Mouse (Mus musculus) midbrain, embryonic 14.5 days (tissue): Measurements from ENCODE around the gene Ngrn. TPM values are rescaled to one million over a fixed set of nuclear protein-coding genes. Genes with fewer than 3 reads are reported as not detected.

Source experiments
- ATAC-seq: fragments of 200-750 bp; cut with Nextera tagmentation; 2 replicates; pipeline ENCODE4 v1.8.0; 2017; ENCODE audit warnings: moderate number of reproducible peaks, moderate library complexity; ENCODE audit not compliant: low FRiP score, low TSS enrichment
- DNase-seq: peaks from one replicate; pipeline ENCODE4 v3.0.0-alpha.2; 2015
- H3K27ac ChIP-seq: fragments of 300-500 bp; sonication (generic); replicated peaks from 2 replicates; pipeline ENCODE4 v1.5.1; 2014; ENCODE audit warnings: mild to moderate bottlenecking, low read depth, low read length, moderate library complexity
- H3K27me3 ChIP-seq: fragments of 300-500 bp; sonication (generic); 2 replicates; pipeline ENCODE4 v1.6.1; 2014; ENCODE audit warnings: low read length, control low read depth, mixed read lengths; ENCODE audit not compliant: control insufficient read depth, insufficient read depth
- H3K36me3 ChIP-seq: fragments of 300-500 bp; sonication (generic); 2 replicates; pipeline ENCODE4 v1.6.1; 2014; ENCODE audit warnings: low read length, control low read depth; ENCODE audit not compliant: control insufficient read depth, insufficient read depth
- H3K4me1 ChIP-seq: fragments of 300-500 bp; sonication (generic); 2 replicates; pipeline ENCODE4 v1.6.1; 2014; ENCODE audit warnings: mild to moderate bottlenecking, antibody characterized with exemption, low read length, control low read depth; ENCODE audit not compliant: control insufficient read depth, insufficient read depth
- H3K4me2 ChIP-seq: fragments of 300-500 bp; sonication (generic); 2 replicates; pipeline ENCODE4 v1.6.1; 2014; ENCODE audit warnings: mild to moderate bottlenecking, low read length, moderate library complexity
- H3K4me3 ChIP-seq: fragments of 300-500 bp; sonication (generic); replicated peaks from 2 replicates; pipeline ENCODE4 v1.5.1; 2014; ENCODE audit warnings: low read depth, low read length
- H3K9ac ChIP-seq: fragments of 300-500 bp; sonication (generic); replicated peaks from 2 replicates; pipeline ENCODE4 v1.6.1; 2014; ENCODE audit warnings: mild to moderate bottlenecking, low read length, moderate library complexity
- H3K9me3 ChIP-seq: fragments of 300-500 bp; sonication (generic); 2 replicates; pipeline ENCODE4 v1.6.1; 2016; ENCODE audit warnings: low read length, control low read depth, mixed read lengths; ENCODE audit not compliant: control insufficient read depth
- WGBS: fragments of 180-500 bp; shearing (Covaris S2); extraction: QIAGEN DNeasy Blood & Tissue Kit; methylation state at CpG from one replicate; pipeline ENCODE4 v1.1.7; 2014; 5-methylcytosine and 5-hydroxymethylcytosine counted together
- polyA plus RNA-seq: library from polyadenylated mRNA; unstranded; fragments of >200 nt; fragmentation: Nextera tagmentation; extraction: Ambion mirVana; gene quantifications from 2 replicates; pipeline ENCODE4 v1.2.1, GENCODE M21; 2014

Gene Ngrn
- polyA plus RNA-seq, 1 experiment from 2014 or later: 70.8 TPM

DNA sequence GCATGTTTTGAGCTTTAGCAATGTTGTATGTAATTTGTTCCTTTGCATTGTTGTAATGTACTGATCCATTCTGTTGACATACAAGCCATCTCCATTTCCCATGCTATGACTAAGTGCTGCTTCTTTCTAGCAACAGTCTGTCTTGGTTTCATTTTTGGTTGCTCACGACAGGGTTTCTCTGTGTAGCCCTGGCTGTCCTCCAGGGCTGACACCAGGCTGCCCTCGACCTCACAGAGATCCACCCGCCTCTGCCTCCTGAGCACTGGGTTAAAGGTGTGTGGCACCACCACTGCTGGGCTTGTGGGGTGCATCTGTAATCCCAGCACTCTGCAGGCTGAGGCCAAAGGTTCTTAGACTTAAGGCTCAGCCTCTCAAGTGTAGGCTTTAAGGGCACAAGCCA is 38.6 kb downstream of the Ngrn start:
- no peaks in the 10 kb centered on the region for H3K27me3 ChIP-seq
- no peak overlapping the region for H3K4me2 ChIP-seq
- no peaks in the 10 kb centered on the region for H3K9me3 ChIP-seq
- no peak overlapping the region for H3K27ac ChIP-seq
- no peak overlapping the region for H3K9ac ChIP-seq
- WGBS: 92% methylated on average over 3 of the region's 3 CpGs
- ATAC-seq: no peak
- H3K4me3 ChIP-seq: no peak overlapping the region
- peaks cover 3% of the 10 kb centered on the region for H3K4me1 ChIP-seq
- no peak for DNase-seq
- H3K36me3 ChIP-seq: peaks cover 12% of the 10 kb centered on the region

DNA sequence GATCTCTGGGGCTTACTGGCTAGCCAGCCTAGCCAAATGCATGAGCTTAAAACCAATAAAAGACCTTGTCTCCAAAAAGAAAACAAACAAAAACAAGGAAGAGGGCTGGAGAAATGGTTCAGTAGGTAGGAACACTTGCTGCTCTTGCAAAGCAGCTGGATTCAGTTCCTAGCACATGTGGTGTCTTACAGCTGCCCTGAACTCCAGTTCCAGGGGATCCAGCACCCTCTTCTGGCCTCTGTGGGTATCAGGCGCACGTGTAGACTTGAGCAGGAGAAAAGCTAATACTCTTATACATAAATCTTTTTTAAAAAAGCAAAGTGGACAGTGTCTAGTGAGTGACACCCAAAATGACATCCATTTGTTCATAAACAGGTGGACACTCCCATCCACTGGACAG is 40.5 kb downstream of the Ngrn start:
- Histone ChIP-seq H3K4me1 (no peaks in the 10 kb centered on the region), H3K27me3 (no peaks in the 10 kb centered on the region), H3K9ac (no peak overlapping the region), H3K36me3 (peaks cover 20% of the 10 kb centered on the region), H3K4me2 (no peak overlapping the region), H3K27ac (no peak overlapping the region), H3K4me3 (no peak overlapping the region), H3K9me3 (no peaks in the 10 kb centered on the region)
- no peak for ATAC-seq
- DNase-seq: no peak
- 93% methylated on average over 2 of the region's 2 CpGs for WGBS

DNA sequence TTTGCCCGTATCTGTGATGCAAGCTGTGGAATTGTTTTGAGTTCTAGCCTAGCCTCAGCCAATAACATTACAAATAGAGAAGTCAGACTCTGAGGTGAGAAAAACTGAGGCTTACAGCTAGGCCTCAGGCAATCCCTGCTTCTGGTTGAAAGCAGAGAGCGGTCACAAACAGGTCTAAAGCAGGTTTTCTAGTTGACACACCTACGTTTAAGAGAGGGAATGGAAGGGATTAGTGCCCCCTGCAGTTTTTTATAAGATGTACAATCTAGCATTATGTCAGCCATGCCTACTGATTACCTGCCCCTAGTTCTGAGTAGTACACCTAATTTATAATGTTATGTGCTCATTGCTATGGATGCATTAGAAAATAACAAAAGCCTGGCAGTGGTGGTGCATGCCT is 46.8 kb downstream of the Ngrn start:
- peaks cover 50% of the 10 kb centered on the region for H3K36me3 ChIP-seq
- H3K4me1 ChIP-seq: no peaks in the 10 kb centered on the region
- ATAC-seq: no peak

DNA sequence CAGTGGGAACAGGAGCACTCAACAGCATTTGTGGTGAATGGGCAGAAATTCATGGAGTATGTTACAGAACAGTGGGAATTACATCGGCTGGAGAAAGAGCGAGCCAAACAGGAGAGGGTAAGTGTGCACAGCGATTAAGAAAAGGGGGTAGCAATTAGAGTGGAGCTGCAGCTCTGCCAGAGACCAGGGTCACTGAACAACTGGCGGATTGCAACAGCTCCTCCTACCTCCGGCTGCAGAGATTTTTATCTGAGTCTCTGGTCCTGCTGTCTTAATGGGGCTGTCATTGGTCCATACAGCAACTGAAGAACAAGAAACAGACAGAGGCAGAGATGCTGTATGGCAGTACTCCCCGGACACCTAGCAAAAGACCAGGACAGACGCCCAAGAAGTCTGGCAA is 49.8 kb downstream of the Ngrn start:
- Histone ChIP-seq H3K4me2 (no peak overlapping the region), H3K36me3 (peaks cover 58% of the 10 kb centered on the region), H3K9me3 (no peaks in the 10 kb centered on the region), H3K27ac (no peak overlapping the region), H3K4me1 (no peaks in the 10 kb centered on the region), H3K27me3 (no peaks in the 10 kb centered on the region), H3K4me3 (no peak overlapping the region), H3K9ac (no peak overlapping the region)
- DNase-seq (no peak), ATAC-seq (no peak)
- WGBS: 89% methylated on average over 7 of the region's 7 CpGs

More for the DNA sequence above, 46.8 kb downstream of the Ngrn start:
- no peaks in the 10 kb centered on the region for H3K27me3 ChIP-seq
- H3K4me2 ChIP-seq: no peak overlapping the region
- 83% methylated on average over 3 of the region's 3 CpGs for WGBS
- no peak overlapping the region for H3K9ac ChIP-seq
- H3K4me3 ChIP-seq: no peak overlapping the region
- no peak for DNase-seq
- H3K9me3 ChIP-seq: no peaks in the 10 kb centered on the region
- no peak overlapping the region for H3K27ac ChIP-seq

Other genes with a start within 250 kb of the Ngrn start
- 17.0 and 17.7 TPM in 2 replicates for gene Zfp710, start 236.4 kb upstream of the Ngrn start, polyA plus RNA-seq
- gene Idh2, start 145.8 kb upstream of the Ngrn start, polyA plus RNA-seq: 203 and 232 TPM in 2 replicates
- 19.8 and 21.9 TPM in 2 replicates for gene Sema4b, start 74.4 kb upstream of the Ngrn start, polyA plus RNA-seq
- 24.2 and 26.7 TPM in 2 replicates for gene Cib1, start 28.4 kb upstream of the Ngrn start, polyA plus RNA-seq
- gene Gdpgp1, start 28.4 kb upstream of the Ngrn start, polyA plus RNA-seq: 4.0 TPM in 2 replicates
- 1.2 and 2.2 TPM in 2 replicates for gene Ttll13, start 14.8 kb upstream of the Ngrn start, polyA plus RNA-seq
- 18.8 and 21.9 TPM in 2 replicates for gene Vps33b, start 8.4 kb downstream of the Ngrn start, polyA plus RNA-seq
- gene Prc1, start 33.2 kb downstream of the Ngrn start, polyA plus RNA-seq: 25.4 and 47.7 TPM in 2 replicates
- gene Rccd1, start 63.2 kb downstream of the Ngrn start, polyA plus RNA-seq: 14.6 and 16.5 TPM in 2 replicates
- 42.7 and 43.7 TPM in 2 replicates for gene Unc45a, start 79.8 kb downstream of the Ngrn start, polyA plus RNA-seq
- 28.7 and 34.8 TPM in 2 replicates for gene Hddc3, start 81.9 kb downstream of the Ngrn start, polyA plus RNA-seq
- gene Man2a2, start 110.2 kb downstream of the Ngrn start, polyA plus RNA-seq: 18.1 and 19.5 TPM in 2 replicates
- gene Fes, start 126.7 kb downstream of the Ngrn start, polyA plus RNA-seq: 1.6 and 3.2 TPM in 2 replicates
- gene Furin, start 144.2 kb downstream of the Ngrn start, polyA plus RNA-seq: 4.6 and 4.9 TPM in 2 replicates